Mouse (Mus musculus) embryonic facial prominence, embryonic 12.5 days (tissue): ENCODE measurements at regions not wholly inside any gene's neighbourhood (a gene's known extent, or its start where the extent isn't known, plus 50 kb on each side); places are given as distances from the start of the nearest gene placed in this dataset.

Experiments used
- ATAC-seq: fragments of 200-750 bp; cut with Nextera tagmentation; 2 replicates; pipeline ENCODE4 v1.8.0; 2017; ENCODE audit not compliant: insufficient number of reproducible peaks, insufficient read depth, low FRiP score, low TSS enrichment
- H3K27ac ChIP-seq: fragments of 300-500 bp; sonication (generic); 2 replicates; pipeline ENCODE4 v1.5.1; 2016; ENCODE audit warnings: mild to moderate bottlenecking
- H3K27me3 ChIP-seq: fragments of 300-500 bp; sonication (generic); 2 replicates; pipeline ENCODE4 v1.6.1; 2016; ENCODE audit warnings: mild to moderate bottlenecking, moderate library complexity
- H3K36me3 ChIP-seq: fragments of 300-500 bp; sonication (generic); 2 replicates; pipeline ENCODE4 v1.6.1; 2016; ENCODE audit warnings: mild to moderate bottlenecking
- H3K4me1 ChIP-seq: fragments of 300-500 bp; sonication (generic); 2 replicates; pipeline ENCODE4 v1.6.1; 2016
- H3K4me2 ChIP-seq: fragments of 300-500 bp; sonication (generic); replicated peaks from 2 replicates; pipeline ENCODE4 v1.6.1; 2016; ENCODE audit warnings: mild to moderate bottlenecking, moderate library complexity
- H3K4me3 ChIP-seq: fragments of 300-500 bp; sonication (generic); 2 replicates; pipeline ENCODE4 v1.5.1; 2016; ENCODE audit warnings: mild to moderate bottlenecking
- H3K9ac ChIP-seq: fragments of 300-500 bp; sonication (generic); 2 replicates; pipeline ENCODE4 v1.6.1; 2016; ENCODE audit warnings: mild to moderate bottlenecking, moderate library complexity
- H3K9me3 ChIP-seq: fragments of 300-500 bp; sonication (generic); 2 replicates; pipeline ENCODE4 v1.6.1; 2016; ENCODE audit warnings: mild to moderate bottlenecking, moderate library complexity
- WGBS: fragments of 180-500 bp; shearing (Covaris S2); methylation state at CpG from one replicate; pipeline ENCODE4 v1.1.7; 2016; 5-methylcytosine and 5-hydroxymethylcytosine counted together

DNA sequence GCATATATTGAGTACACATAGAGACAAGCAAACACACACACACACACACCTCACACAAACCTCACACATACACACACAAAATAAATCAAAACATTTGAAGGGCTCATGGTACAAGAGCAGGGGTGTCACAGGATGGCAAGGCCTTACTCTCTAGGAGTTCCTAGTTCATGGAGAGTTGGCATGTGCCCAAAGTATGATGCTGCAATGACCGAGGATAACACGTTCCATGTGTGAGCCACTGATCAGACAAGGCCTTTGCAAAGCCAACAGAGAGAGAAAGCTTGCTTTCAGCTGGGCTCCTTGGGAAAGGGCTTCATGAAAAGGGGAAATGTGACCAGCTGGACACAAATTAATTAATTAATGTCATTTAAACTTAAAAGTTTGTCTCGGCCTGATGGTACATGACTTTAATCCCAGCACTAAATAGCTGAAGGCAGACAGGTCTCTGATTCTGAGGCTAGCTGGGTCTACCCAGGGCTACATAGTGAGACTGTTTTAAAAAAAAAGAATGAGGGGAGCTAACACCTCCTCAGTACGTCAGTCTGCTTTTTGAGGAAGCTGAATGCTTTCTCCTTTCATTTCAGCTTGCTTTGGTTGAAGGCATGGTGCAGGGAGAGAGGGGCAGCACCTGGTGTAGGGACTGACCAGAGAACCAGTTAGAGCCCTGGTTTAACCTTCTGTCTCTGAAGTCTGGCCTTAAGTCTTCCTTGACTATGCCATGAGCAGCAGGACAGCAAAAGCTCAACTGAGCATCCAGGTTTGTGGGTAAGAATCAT, 156.4 kb upstream of the Lmo4 start:
- WGBS: 72% methylated on average over 4 of the region's 4 CpGs
- no peak for ATAC-seq
- no peak overlapping the region for H3K27ac ChIP-seq
- no peaks in the 10 kb centered on the region for H3K27me3 ChIP-seq
- no peak overlapping the region for H3K4me2 ChIP-seq
- H3K4me3 ChIP-seq: no peak overlapping the region
- no peak overlapping the region for H3K9ac ChIP-seq
- peaks cover 6% of the 10 kb centered on the region; the same call in 1 of the 2 replicates for H3K4me1 ChIP-seq
- H3K36me3 ChIP-seq: no peaks in the 10 kb centered on the region
- 0 out of 2 replicates have a peak, but pooled peaks cover 5% of the 10 kb centered on the region for H3K9me3 ChIP-seq

DNA sequence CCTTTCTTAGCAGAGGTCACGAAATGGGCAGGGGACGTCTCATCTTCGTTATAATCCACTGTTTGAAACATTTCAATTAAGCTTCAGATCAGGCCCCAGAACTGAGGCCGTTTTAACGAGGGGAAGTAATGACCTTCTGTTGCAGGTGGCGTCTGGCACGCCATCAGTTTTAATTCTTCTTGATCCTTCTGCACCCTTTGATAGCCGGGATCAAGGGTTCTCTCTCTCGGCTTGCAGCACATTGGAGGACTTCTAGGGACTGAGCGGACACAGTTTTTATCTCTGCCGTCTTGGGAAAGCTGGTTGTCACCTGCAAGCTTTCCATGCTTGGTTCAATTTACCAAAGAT, 151.9 kb upstream of the Lmo4 start:
- H3K9me3 ChIP-seq: 0 out of 2 replicates have a peak, but pooled peaks cover 5% of the 10 kb centered on the region
- H3K4me3 ChIP-seq: no peak overlapping the region
- no peak for ATAC-seq
- WGBS: 62% methylated on average over 11 of the region's 11 CpGs
- no peak overlapping the region for H3K4me2 ChIP-seq
- H3K27ac ChIP-seq: no peak overlapping the region
- no peaks in the 10 kb centered on the region for H3K36me3 ChIP-seq
- no peaks in the 10 kb centered on the region for H3K27me3 ChIP-seq
- H3K9ac ChIP-seq: no peak overlapping the region
- no peaks in the 10 kb centered on the region for H3K4me1 ChIP-seq

DNA sequence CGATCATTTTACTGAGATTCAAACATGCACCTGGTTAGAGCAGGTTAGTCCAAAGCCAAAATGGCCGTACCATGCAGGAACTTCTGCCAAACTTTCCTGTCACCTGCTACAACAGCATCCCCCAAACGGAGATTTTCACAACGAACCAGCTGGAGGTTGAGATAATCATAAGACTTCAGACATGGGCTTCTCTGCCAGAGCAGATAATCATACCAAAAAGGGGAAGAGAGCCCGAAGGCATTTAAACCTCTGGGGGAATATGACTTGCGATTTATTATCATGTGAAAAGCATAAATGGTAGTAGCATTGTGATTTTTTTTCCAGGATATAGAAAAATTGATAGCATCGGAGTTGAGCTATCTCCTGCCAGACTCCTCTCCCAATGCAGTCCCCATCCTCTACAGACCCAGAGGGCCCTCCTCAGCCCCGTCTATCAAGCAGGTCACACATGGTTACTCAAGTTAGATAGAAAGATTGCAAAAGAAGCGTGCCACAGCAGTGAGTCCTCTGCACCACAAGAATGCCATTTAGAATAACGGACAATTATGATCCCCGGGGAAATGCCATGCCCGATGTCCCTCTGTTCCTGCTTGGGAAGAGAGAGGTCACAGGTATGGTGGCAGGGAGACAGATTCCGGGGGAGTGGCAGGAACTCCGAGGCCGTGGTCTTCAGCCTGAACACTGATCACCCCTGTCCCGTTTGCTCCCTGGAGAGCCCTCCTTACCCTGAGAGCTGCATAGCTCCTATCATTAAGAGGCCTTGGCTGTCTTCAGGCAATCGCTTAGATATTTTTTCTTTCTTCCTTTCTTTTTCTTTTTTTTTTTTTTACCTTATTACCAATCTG, 151.3 kb upstream of the Lmo4 start:
- Histone ChIP-seq H3K36me3 (no peaks in the 10 kb centered on the region), H3K9ac (no peak overlapping the region), H3K27me3 (no peaks in the 10 kb centered on the region), H3K4me3 (no peak overlapping the region), H3K9me3 (0 out of 2 replicates have a peak, but pooled peaks cover 5% of the 10 kb centered on the region), H3K4me1 (no peaks in the 10 kb centered on the region), H3K27ac (no peak overlapping the region), H3K4me2 (no peak overlapping the region)
- WGBS: 78% methylated on average over 17 of the region's 17 CpGs
- no peak for ATAC-seq

- Histone ChIP-seq H3K27me3 (no peaks in the 10 kb centered on the region), H3K9me3 (no peaks in the 10 kb centered on the region), H3K4me1 (no peaks in the 10 kb centered on the region), H3K4me2 (no peak overlapping the region), H3K27ac (no peak overlapping the region), H3K4me3 (no peak overlapping the region), H3K9ac (no peak overlapping the region), H3K36me3 (no peaks in the 10 kb centered on the region)
- 89% methylated on average over 4 of the region's 4 CpGs for WGBS
- no peak for ATAC-seq
These were observed 147.5 kb upstream of the Lmo4 start for GRCm38 (mm10) chr3:144352559-144352958.

- Histone ChIP-seq H3K4me1 (no peaks in the 10 kb centered on the region), H3K4me3 (no peak overlapping the region), H3K27me3 (no peaks in the 10 kb centered on the region), H3K9ac (no peak overlapping the region), H3K4me2 (no peak overlapping the region), H3K27ac (no peak overlapping the region), H3K9me3 (no peaks in the 10 kb centered on the region), H3K36me3 (no peaks in the 10 kb centered on the region)
- ATAC-seq: no peak
- WGBS: 68% methylated on average over 9 of the region's 9 CpGs
These were observed 143.4 kb upstream of the Lmo4 start for GRCm38 (mm10) chr3:144348431-144348830.

DNA sequence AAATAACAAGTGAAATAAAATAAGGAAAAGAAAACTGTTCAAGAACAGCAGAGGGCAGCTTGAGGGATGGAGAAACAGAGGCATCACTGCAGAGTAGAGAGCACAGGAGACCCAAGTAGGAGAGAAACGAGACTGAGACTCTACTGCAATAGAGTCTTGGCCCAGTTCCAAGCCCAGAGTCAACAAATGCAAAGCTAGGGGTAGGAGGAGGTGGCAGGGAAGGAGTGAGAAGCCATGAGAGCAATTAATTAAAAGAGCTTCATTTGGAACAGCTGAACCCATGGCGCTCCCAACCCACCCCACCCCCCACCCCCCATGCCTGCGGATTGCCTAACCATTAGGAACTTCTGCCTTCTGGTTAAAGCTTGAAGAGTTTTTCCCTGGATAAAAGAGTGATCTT, 130.2 kb upstream of the Lmo4 start:
- no peaks in the 10 kb centered on the region for H3K4me1 ChIP-seq
- H3K27me3 ChIP-seq: no peaks in the 10 kb centered on the region
- no peak overlapping the region for H3K9ac ChIP-seq
- no peak overlapping the region for H3K27ac ChIP-seq
- no peaks in the 10 kb centered on the region for H3K36me3 ChIP-seq
- no peaks in the 10 kb centered on the region for H3K9me3 ChIP-seq
- ATAC-seq: no peak
- no peak overlapping the region for H3K4me2 ChIP-seq
- WGBS: 69% methylated on average over 3 of the region's 3 CpGs
- H3K4me3 ChIP-seq: no peak overlapping the region

- 86% methylated on average over 5 of the region's 5 CpGs for WGBS
- Histone ChIP-seq H3K4me3 (no peak overlapping the region), H3K9me3 (no peaks in the 10 kb centered on the region), H3K9ac (no peak overlapping the region), H3K36me3 (no peaks in the 10 kb centered on the region), H3K27ac (no peak overlapping the region), H3K4me1 (no peaks in the 10 kb centered on the region), H3K27me3 (no peaks in the 10 kb centered on the region), H3K4me2 (no peak overlapping the region)
- no peak for ATAC-seq
These were observed 129.2 kb upstream of the Lmo4 start for GRCm38 (mm10) chr3:144334201-144334600.

DNA sequence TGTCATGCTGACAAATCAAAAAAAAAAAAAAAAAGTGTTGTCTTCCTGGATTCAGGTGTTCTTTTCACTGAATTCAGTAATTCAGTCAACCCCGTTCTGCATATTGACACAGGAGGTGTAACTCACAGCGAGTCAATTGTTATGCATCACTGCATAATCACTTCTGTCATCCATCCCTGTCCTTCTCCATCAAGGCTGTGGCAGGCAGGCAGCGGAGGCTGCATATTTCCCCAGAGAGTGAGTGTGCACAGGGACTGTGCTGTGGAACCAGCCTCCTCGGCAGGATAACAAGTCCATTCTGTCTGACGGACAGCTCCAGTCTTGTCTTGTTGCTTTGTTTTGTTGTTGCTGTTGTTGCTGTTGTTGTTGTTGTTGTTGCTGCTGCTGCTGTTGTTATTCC, 127.3 kb upstream of the Lmo4 start:
- no peaks in the 10 kb centered on the region for H3K9me3 ChIP-seq
- WGBS: 18% methylated on average over 5 of the region's 5 CpGs
- H3K4me3 ChIP-seq: no peak overlapping the region
- H3K4me1 ChIP-seq: no peaks in the 10 kb centered on the region
- no peaks in the 10 kb centered on the region for H3K27me3 ChIP-seq
- H3K4me2 ChIP-seq: no peak overlapping the region
- ATAC-seq: no peak
- no peak overlapping the region for H3K27ac ChIP-seq
- no peak overlapping the region for H3K9ac ChIP-seq
- H3K36me3 ChIP-seq: no peaks in the 10 kb centered on the region

- H3K4me2 ChIP-seq: no peak overlapping the region
- ATAC-seq: no peak
- H3K9me3 ChIP-seq: no peaks in the 10 kb centered on the region
- H3K27me3 ChIP-seq: no peaks in the 10 kb centered on the region
- no peaks in the 10 kb centered on the region for H3K36me3 ChIP-seq
- no peak overlapping the region for H3K4me3 ChIP-seq
- WGBS: 81% methylated on average over 7 of the region's 7 CpGs
- H3K4me1 ChIP-seq: no peaks in the 10 kb centered on the region
- H3K27ac ChIP-seq: no peak overlapping the region
- H3K9ac ChIP-seq: no peak overlapping the region
These were observed 124.1 kb upstream of the Lmo4 start for GRCm38 (mm10) chr3:144329117-144329516.

DNA sequence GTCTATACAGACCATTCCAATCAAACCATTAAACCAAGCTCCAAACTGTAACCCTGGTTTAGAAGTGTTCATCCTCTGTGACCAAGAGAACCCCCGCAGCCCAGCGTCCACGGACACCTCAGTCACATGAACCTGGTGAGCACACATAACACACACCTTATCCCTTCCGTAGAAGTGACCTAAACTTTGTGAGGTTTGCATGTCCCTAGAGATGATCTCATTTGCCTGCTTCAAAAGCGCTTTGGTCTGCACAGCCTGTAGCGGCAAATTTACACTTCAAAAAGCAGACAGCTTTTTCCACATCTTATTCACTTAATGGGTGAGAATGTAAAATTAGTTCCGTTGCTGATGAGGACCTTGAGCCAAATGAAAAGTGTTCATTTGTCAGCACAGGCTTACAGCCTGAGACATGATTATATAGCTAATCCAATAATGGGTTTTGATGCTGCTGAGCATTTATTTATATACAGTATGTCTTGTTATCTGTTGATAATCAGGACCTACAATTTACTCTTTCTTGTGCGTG, 122.3 kb upstream of the Lmo4 start:
- H3K4me2 ChIP-seq: no peak overlapping the region
- H3K9ac ChIP-seq: no peak overlapping the region
- H3K36me3 ChIP-seq: no peaks in the 10 kb centered on the region
- no peak overlapping the region for H3K27ac ChIP-seq
- no peaks in the 10 kb centered on the region for H3K4me1 ChIP-seq
- no peaks in the 10 kb centered on the region for H3K27me3 ChIP-seq
- H3K9me3 ChIP-seq: no peaks in the 10 kb centered on the region
- 90% methylated on average over 8 of the region's 8 CpGs for WGBS
- no peak for ATAC-seq
- H3K4me3 ChIP-seq: no peak overlapping the region

DNA sequence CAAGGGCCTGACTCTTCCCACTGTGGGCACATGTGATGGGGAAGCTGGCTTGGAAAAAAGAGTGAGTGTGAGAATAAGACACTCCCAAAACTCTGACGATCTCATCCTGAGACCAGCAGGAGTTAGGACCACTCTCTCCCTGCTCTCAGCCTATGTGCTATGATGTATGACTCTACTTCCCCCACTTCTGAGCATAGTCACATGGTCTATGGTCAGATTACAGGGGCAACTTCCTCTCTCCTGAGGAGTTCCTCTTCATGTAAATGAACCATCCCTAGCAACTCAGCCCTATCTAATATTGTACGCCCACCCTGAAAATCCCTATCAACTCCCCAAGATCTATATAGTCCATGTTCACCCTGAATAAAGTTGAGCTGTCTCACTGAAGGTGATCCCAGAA, 120.0 kb upstream of the Lmo4 start:
- H3K36me3 ChIP-seq: no peaks in the 10 kb centered on the region
- no peaks in the 10 kb centered on the region for H3K4me1 ChIP-seq
- no peaks in the 10 kb centered on the region for H3K9me3 ChIP-seq
- no peak overlapping the region for H3K4me2 ChIP-seq
- no peak overlapping the region for H3K9ac ChIP-seq
- H3K4me3 ChIP-seq: no peak overlapping the region
- ATAC-seq: no peak
- 89% methylated on average over 2 of the region's 2 CpGs for WGBS
- no peaks in the 10 kb centered on the region for H3K27me3 ChIP-seq
- no peak overlapping the region for H3K27ac ChIP-seq

GRCm38 (mm10) chr3:144323524-144323923, 118.5 kb upstream of the Lmo4 start:
- H3K9me3 ChIP-seq: no peaks in the 10 kb centered on the region
- WGBS: 90% methylated on average over 3 of the region's 3 CpGs
- no peaks in the 10 kb centered on the region for H3K27me3 ChIP-seq
- ATAC-seq: no peak
- no peak overlapping the region for H3K4me3 ChIP-seq
- H3K4me1 ChIP-seq: no peaks in the 10 kb centered on the region
- no peaks in the 10 kb centered on the region for H3K36me3 ChIP-seq
- H3K27ac ChIP-seq: no peak overlapping the region
- no peak overlapping the region for H3K4me2 ChIP-seq
- no peak overlapping the region for H3K9ac ChIP-seq
